Mouse (Mus musculus): ENCODE data around the gene Rdh13.

DNA sequence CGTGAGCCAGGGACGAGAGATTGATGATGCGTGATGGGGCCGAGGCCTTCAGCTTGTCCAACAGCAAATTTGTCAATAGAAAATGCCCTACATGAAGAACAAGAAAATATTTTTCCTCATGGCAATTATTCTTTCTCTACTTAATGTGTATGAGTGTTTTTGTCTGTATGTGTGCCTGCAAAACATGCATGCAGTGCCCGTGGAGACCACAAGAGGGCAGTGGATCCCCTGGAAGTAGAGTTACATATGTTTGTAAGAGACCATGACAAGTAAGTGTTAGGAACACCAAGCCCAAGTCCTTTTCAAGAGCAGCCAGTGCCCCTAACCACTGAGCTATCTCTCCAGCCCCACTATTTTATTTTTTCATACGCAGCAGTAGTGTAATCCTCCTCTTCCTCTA, 13.9 kb downstream of the Rdh13 start:
- TF ChIP-seq CTCF (IDR thresholded peaks at IDR 0.05; ENCODE audit: insufficient read depth, low read depth, low read length) (no peak), POLR2A (IDR thresholded peaks at IDR 0.05; ENCODE audit: insufficient read depth, low read depth, low read length) (no peak)

All from olfactory bulb, adult 2 months (tissue).